Mouse (Mus musculus): ENCODE results near the gene Nup93. TPM values are rescaled to one million over a fixed set of nuclear protein-coding genes. Genes with fewer than 3 reads are reported as not detected.
"Not testable (repeated sequence)": the region's sequence is repeated elsewhere in the genome, so short reads cannot be mapped to it uniquely, and the experiment has no call there.

The Nup93 gene
- polyA plus RNA-seq (2016; fragmentation: Nextera tagmentation; extraction: Ambion mirVana) = 133 and 142 TPM in 2 replicates

DNA sequence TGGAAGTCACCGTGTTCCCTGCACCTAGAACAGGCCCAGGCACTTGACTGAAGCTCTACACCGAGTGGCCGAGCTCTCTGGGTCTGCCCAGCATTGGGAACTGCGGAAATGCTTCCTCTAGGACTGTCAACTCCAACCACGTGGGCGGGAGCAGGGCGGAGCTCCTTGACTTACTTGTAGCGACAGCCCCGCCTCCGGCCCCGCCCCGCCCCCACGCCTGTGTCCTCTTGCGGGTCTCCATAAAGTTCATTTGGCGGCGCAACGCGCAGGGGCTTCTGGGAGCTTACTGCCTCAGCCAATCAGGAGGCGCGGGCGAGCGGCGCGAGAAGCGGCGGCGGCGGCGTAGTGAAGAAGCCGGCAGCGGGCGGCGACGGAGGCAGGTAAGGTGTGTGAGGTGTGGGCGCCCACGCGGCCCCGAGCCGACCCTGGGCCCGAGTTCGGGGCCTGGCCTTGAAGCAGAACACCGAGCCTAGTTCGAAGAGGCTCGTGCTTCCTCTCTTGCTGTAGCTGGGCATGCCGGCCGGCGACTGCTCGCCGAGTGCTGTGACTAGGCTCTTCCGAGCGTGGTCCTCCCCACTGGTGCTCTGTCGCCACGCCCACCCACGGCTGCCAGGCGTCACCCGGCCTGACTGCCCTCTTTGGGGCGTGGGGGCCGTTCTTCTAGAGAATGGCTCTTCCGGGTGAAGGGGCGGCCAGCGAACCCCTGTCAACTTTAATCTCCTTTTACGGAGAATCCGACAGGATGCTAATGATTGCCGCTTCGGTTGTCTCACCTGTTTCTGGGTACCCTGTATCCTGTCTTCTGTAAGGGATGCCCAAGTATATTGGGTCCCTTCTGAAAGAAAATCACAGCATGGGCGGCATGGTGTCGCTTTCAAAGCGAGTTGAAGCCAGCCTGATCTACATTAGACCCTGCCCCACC is at the start of gene Nup93:
Gene Nup93, plus strand, starts transcription at position 313 of the 922 bp plus-strand sequence.
- Histone ChIP-seq H3K4me3 (peak within 1 kb of the TSS; percentile 87), H3K27me3 (ENCODE audit: low read depth, poor library complexity, severe bottlenecking) (no peaks in the 10 kb centered on the region), H3K36me3 (no peaks in the 10 kb centered on the region), H3K9me3 (replicated peaks) (no peaks in the 10 kb centered on the region), H3K27ac (replicated peaks) (peak within 1 kb of the TSS; percentile 87), H3K4me1 (peaks cover 27% of the 10 kb centered on the region)
- DNase-seq (ENCODE audit: low spot score) = peak; percentile 100
- WGBS = under 1% methylated on average over 68 of the region's 68 CpGs

DNA sequence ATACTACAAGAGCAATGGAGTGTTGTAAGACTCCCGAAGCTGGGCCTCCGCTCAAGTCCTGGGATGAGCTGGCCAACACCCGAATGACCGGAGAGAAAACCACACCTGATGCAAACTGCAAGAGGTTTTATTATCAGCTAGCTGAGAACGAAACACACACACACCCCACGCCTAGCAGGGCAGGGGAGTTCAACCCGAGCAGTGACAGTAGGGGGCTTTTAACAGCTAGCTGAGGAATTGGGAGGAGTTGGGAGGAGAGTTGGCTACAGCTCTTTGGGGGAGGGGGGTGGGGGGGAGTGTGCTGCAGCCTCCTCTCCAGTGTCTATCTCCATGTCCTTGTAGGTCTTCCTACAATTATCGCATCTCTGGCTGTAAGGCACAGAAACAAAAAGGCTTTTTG is 48.6 kb upstream of the Nup93 start:
- H3K4me1 ChIP-seq; H3K4me3 ChIP-seq; H3K36me3 ChIP-seq; H3K27ac ChIP-seq (replicated peaks); H3K9me3 ChIP-seq (replicated peaks); DNase-seq (ENCODE audit: low spot score): not testable (repeated sequence)
- 79% methylated on average over 8 of the region's 8 CpGs for WGBS
- peaks cover 43% of the 10 kb centered on the region for H3K27me3 ChIP-seq (ENCODE audit: low read depth, poor library complexity, severe bottlenecking)

DNA sequence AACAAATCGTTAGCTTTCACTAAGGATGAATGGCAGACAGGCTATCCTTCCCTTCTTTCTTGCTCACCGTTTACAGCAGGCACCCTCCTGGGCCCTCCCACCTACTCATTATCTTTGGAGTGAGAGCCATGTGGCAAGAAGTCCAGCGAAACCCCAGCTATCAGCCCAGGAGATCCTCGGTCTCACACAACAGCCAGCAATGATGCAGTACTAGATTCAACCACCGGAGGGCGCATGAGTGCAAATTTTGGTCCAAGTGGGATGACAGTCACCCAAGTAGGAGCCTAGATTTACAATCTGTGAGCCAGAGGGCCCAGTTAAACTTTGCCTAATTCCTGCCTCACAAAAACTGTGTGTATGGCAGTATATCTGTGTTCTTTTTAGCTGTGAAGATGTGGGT is 47.1 kb upstream of the Nup93 start:
- H3K9me3 ChIP-seq (replicated peaks) = no peaks in the 10 kb centered on the region
- peaks cover 58% of the 10 kb centered on the region for H3K27me3 ChIP-seq (ENCODE audit: low read depth, poor library complexity, severe bottlenecking)
- H3K4me1 ChIP-seq = peaks cover 7% of the 10 kb centered on the region
- peak; percentile 88 for DNase-seq (ENCODE audit: low spot score)
- 5% methylated on average over 6 of the region's 6 CpGs for WGBS
- no peaks in the 10 kb centered on the region for H3K36me3 ChIP-seq
- no peak overlapping the region for H3K27ac ChIP-seq (replicated peaks)
- no peak overlapping the region for H3K4me3 ChIP-seq

GRCm38 (mm10) chr8:94169547-94169946 is 44.8 kb upstream of the Nup93 start:
- H3K9me3 ChIP-seq (replicated peaks) = no peaks in the 10 kb centered on the region
- 82% methylated on average over 5 of the region's 5 CpGs for WGBS

GRCm38 (mm10) chr8:94171321-94171755 is 43.0 kb upstream of the Nup93 start:
- peaks cover 24% of the 10 kb centered on the region for H3K4me1 ChIP-seq
- WGBS = 47% methylated on average over 10 of the region's 10 CpGs
- no peak overlapping the region for H3K27ac ChIP-seq (replicated peaks)
- H3K9me3 ChIP-seq (replicated peaks) = no peaks in the 10 kb centered on the region
- no peaks in the 10 kb centered on the region for H3K36me3 ChIP-seq
- DNase-seq (ENCODE audit: low spot score) = no peak
- H3K4me3 ChIP-seq = 0 out of 2 replicates have a peak overlapping the region, but pooled peaks have one; percentile 59
- H3K27me3 ChIP-seq (ENCODE audit: low read depth, poor library complexity, severe bottlenecking) = peaks cover 89% of the 10 kb centered on the region

More at GRCm38 (mm10) chr8:94169547-94169946, 44.8 kb upstream of the Nup93 start:
- H3K27ac ChIP-seq (replicated peaks) = no peak overlapping the region
- H3K4me1 ChIP-seq = peaks cover 21% of the 10 kb centered on the region
- H3K27me3 ChIP-seq (ENCODE audit: low read depth, poor library complexity, severe bottlenecking) = peaks cover 81% of the 10 kb centered on the region
- no peaks in the 10 kb centered on the region for H3K36me3 ChIP-seq
- no peak overlapping the region for H3K4me3 ChIP-seq
- DNase-seq (ENCODE audit: low spot score) = no peak

DNA sequence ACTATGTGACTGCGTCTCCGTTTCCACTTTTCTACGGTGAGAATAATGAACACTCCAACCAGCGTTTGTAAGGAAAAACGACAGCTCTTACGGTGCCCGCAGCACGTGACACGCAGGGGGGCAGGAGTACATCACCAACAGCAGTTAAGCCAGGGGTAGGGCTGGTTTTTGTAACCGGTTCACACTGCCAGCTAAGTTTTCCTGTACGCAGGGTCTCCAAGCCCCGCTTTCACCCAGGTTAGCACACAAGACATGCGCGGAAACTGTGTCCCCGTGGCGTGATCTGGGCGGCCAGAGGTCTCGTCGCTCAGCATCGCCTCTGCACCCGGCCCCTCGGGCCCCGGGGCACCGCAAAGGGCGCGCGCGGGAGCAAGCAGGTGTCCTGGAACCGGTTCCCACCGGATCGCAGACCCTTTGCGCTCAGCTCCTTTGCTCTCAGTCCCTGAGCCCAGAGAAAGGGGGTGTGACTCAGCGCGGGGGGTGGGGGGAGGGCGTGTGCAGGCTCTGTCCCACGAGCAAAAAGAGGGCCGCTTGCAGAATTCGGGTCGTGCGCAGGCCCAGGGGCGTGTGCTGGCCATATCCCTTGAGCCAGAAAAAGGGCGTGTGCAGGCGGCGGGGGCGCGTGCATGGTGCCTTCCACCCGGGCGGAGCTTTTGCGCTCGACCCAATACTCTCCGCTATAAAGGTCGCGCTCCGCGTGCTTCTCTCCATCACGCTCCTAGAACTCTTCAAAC is 42.1 kb upstream of the Nup93 start, which contains the start of gene Mt2:
Gene Mt2, plus strand, starts transcription at position 590 of the 734 bp plus-strand sequence.
- H3K27me3 ChIP-seq (ENCODE audit: low read depth, poor library complexity, severe bottlenecking) = peaks cover 94% of the 10 kb centered on the region
- no peaks in the 10 kb centered on the region for H3K9me3 ChIP-seq (replicated peaks)
- peaks cover 24% of the 10 kb centered on the region for H3K4me1 ChIP-seq
- under 1% methylated on average over 56 of the region's 56 CpGs for WGBS
- H3K27ac ChIP-seq (replicated peaks) = peak within 1 kb of the TSS; percentile 66
- H3K36me3 ChIP-seq = no peaks in the 10 kb centered on the region
- peak; percentile 69 for DNase-seq (ENCODE audit: low spot score)
- H3K4me3 ChIP-seq = peak within 1 kb of the TSS; percentile 59

DNA sequence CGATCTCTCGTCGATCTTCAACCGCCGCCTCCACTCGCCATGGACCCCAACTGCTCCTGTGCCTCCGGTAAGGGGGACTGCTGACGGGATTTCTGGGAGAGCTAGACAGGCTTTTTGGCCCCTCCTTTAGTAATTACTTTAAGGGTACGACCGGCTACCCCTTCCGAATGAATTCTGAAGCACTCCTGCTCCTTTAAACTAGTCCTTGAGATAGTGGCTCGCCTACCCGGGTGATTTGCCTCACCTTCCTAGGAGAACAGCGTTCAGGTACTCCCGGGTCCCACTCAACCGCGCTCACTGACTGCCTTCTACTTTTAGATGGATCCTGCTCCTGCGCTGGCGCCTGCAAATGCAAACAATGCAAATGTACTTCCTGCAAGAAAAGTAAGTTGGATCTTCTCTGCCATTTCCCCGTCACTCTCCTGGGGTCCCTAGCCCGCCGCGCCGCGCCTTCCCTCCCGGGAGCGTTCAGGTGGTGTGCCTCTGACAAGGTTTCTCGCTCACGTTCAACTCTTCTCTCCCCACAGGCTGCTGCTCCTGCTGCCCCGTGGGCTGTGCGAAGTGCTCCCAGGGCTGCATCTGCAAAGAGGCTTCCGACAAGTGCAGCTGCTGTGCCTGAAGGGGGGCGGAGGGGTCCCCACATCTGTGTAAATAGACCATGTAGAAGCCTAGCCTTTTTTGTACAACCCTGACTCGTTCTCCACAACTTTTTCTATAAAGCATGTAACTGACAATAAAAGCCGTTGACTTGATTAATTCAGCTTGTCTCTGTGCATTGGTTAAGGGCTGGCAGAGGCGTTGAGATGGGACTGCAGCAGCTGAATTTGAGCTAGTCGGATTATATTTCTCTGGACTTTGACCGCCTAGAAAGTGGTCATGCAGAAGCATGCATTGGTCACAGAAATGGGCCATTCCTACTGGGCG is 41.3 kb upstream of the Nup93 start:
- peak overlapping the region; percentile 66 for H3K27ac ChIP-seq (replicated peaks)
- no peaks in the 10 kb centered on the region for H3K36me3 ChIP-seq
- H3K4me3 ChIP-seq = peak overlapping the region; percentile 59
- 2% methylated on average over 39 of the region's 39 CpGs for WGBS
- peak; percentile 54 for DNase-seq (ENCODE audit: low spot score)
- peaks cover 24% of the 10 kb centered on the region for H3K4me1 ChIP-seq
- H3K27me3 ChIP-seq (ENCODE audit: low read depth, poor library complexity, severe bottlenecking) = peaks cover 96% of the 10 kb centered on the region
- no peaks in the 10 kb centered on the region for H3K9me3 ChIP-seq (replicated peaks)

- no peak for DNase-seq (ENCODE audit: low spot score)
- H3K36me3 ChIP-seq = no peaks in the 10 kb centered on the region
- 49% methylated on average over 11 of the region's 11 CpGs for WGBS
- no peak overlapping the region for H3K27ac ChIP-seq (replicated peaks)
- no peaks in the 10 kb centered on the region for H3K9me3 ChIP-seq (replicated peaks)
- H3K27me3 ChIP-seq (ENCODE audit: low read depth, poor library complexity, severe bottlenecking) = peaks cover 100% of the 10 kb centered on the region
- no peak overlapping the region; the same call in 1 of the 2 replicates for H3K4me3 ChIP-seq
- peaks cover 28% of the 10 kb centered on the region for H3K4me1 ChIP-seq
Observed at GRCm38 (mm10) chr8:94173848-94174403, 40.4 kb upstream of the Nup93 start.

- Histone ChIP-seq H3K27me3 (ENCODE audit: low read depth, poor library complexity, severe bottlenecking) (peaks cover 100% of the 10 kb centered on the region), H3K4me1 (peaks cover 36% of the 10 kb centered on the region), H3K36me3 (no peaks in the 10 kb centered on the region), H3K9me3 (replicated peaks) (no peaks in the 10 kb centered on the region), H3K27ac (replicated peaks) (no peak overlapping the region), H3K4me3 (no peak overlapping the region)
- 29% methylated on average over 7 of the region's 7 CpGs for WGBS
- DNase-seq (ENCODE audit: low spot score) = no peak
Observed at GRCm38 (mm10) chr8:94174619-94175213, 39.6 kb upstream of the Nup93 start.

GRCm38 (mm10) chr8:94177716-94178390 is 36.5 kb upstream of the Nup93 start:
- WGBS = 67% methylated on average over 7 of the region's 7 CpGs
- peaks cover 100% of the 10 kb centered on the region for H3K27me3 ChIP-seq (ENCODE audit: low read depth, poor library complexity, severe bottlenecking)

More at GRCm38 (mm10) chr8:94177716-94178390, 36.5 kb upstream of the Nup93 start:
- H3K4me1 ChIP-seq = peaks cover 34% of the 10 kb centered on the region
- DNase-seq (ENCODE audit: low spot score) = no peak
- no peak overlapping the region for H3K4me3 ChIP-seq
- no peak overlapping the region for H3K27ac ChIP-seq (replicated peaks)
- no peaks in the 10 kb centered on the region for H3K9me3 ChIP-seq (replicated peaks)
- H3K36me3 ChIP-seq = no peaks in the 10 kb centered on the region

Measured in midbrain, embryonic 10.5 days (tissue).